Mouse (Mus musculus) kidney, adult 9 months (tissue): ENCODE data around the gene Rbfox2.

Experiments used
- DNase-seq: peaks from one replicate; pipeline ENCODE4 v3.0.0; 2022

Rbfox2 gene

DNA sequence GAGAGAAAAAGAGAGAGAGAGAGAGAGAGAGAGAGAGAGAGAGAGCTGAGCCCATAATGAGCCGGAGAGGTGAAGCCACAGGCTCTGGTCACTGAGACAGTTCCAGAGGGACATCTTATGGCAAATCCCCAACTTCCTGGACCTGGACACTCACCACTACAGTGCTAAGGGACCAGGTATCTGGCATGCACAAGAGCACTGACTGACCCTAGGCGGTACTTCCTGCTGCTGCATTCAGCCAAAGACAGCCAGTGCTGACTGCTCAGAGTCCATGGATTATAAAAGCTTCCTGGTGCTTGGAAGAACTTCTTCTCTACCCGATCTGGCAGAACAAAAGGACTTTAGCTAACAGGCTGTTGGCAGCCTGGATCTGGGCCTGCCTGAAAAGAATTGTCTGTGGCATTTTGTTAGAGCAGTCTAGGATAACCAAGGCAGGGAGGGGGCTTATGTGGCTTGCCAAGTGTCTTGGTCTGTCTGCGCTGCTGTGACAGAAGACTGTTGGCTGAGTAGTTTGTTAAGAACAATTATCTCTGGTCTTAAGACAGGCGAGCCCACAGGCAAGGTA lies 252.1 kb downstream of the Rbfox2 start:
- DNase-seq: no peak

DNA sequence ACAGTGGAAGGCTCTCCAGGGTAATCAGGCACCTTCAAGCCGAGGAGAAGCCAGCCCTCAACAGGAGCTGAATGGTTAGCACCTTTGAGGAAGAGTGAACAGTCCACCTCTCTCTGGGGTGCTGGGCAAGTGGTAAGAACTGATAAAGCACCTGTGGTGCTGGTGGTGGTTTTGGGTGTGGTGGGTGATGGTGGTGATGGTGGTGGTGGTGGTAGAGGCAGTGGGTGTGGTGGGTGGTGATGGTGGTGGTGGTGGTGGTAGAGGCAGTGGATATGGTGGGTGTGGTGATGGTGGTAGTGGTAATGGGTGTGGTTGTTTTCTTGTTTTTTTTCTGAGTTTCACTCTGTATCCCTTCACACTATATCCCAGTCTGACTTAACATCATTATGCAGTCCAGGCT lies 253.8 kb downstream of the Rbfox2 start:
- DNase-seq: no peak

DNA sequence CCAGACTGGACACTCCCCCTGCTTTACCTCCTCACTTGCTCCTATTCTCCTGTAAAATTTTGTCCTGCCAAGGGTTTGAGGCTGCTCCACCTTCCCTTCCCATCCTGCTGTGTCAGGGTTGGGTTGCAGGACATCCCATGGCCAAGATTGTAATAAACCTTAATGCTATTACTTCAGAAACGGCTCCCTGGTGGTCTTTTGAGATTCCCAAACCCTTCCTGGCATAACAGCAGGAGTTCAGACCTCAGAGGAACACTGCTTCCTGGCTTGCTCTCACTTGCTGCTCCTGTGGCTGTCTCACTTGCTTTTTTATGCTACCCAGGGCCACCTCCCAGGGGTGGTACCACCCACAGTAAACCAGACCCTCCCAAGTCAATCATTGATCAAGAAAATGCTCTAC lies 254.6 kb downstream of the Rbfox2 start:
- DNase-seq: no peak

DNA sequence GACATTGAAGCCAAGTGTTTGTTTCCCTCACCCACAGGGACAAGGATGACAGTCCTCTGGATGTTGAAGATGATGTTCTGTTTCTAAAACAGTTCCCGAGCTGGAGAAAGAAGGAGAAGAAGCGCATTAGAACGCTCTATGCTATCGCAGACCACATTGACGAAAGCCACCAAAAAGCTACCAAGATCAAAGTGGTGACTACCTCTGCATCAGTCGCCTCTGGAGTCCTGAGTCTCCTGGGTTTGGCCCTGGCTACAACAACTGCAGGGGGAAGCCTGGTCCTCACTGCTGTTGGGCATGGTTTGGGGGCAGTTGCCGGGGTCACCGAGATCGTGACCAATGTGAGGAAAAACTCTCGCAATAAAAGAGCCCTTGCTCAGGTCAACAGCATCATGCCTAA lies 256.2 kb downstream of the Rbfox2 start, which contains the start of gene Mb:
Mb (minus strand) TSS at position 101 of the 400 bp plus-strand sequence.
- no peak for DNase-seq

DNA sequence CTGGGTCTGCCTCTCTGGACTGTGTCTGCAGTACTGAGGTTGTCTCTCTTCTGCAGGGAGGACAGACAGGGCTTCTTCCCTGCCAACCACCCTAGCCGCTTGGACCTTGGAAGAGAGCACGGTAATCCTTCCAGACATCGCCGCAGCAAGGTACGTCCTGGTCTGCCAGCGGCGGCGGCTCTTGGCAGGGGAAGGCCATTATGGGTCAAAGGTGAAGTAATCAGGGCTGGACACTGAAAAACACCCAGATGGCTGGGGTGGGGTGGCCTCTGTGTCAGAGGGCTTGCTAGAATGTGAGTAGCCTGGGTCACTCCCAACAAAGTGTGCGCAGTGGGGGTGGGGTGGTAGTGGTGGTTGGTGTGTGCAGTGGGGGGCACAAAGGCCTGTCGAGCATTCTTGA lies 261.2 kb downstream of the Rbfox2 start:
- peak; percentile 52 for DNase-seq

DNA sequence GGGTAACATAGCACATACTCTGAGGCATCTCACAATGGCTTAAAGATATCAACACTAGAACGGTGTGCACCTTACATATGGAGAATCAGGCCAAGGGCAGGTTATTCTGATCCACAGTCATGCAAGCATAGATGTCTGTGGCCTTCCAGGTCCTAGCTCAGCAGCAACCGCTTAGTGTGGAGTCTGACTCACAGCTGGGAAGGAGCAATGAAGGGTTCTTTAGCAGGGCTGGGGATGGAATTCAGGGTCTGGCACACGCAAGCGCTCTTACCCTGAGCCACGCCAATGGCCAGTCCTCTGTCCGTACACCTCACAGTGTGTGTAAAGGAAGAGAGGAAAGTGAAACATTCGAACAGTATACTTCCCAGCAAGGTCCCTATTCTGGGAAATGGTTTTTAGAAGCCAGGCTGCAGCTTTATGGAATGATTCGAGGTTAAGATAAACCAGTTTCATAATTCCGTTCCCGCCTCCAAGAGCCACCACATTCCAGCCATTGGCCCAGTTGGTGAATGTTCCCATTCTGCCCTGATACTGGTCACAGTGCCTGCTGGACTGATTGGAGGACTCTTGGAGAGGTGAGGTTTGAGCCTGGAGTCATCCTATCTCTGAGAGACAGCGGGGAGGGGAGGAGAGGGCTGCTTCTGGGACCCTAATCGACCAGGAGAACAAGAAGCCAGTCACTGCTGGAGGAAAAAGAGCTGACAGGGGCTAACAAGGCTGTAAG lies 262.0 kb downstream of the Rbfox2 start, which contains the start of gene Apol6:
Apol6 (plus strand) TSS at position 133 of the 724 bp plus-strand sequence.
- no peak for DNase-seq

DNA sequence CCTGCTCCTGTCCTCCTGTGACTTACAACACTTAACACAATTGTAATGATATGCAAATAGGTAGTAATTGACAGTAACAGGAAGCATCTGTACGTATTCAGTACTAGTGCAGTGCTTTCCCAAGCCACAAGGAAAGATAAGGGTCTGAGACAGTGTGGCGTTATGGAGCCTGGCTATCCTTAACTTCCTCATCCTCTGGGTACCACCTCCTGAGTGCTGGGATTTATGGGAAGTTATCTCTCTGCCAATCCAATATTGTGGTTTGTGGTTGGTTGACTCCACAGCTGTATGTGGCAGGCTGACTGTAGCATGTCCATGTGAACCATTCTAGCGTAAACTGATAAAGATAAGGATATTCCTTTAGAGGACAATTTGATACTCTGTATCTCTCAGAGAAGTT lies 266.0 kb downstream of the Rbfox2 start:
- DNase-seq: no peak

DNA sequence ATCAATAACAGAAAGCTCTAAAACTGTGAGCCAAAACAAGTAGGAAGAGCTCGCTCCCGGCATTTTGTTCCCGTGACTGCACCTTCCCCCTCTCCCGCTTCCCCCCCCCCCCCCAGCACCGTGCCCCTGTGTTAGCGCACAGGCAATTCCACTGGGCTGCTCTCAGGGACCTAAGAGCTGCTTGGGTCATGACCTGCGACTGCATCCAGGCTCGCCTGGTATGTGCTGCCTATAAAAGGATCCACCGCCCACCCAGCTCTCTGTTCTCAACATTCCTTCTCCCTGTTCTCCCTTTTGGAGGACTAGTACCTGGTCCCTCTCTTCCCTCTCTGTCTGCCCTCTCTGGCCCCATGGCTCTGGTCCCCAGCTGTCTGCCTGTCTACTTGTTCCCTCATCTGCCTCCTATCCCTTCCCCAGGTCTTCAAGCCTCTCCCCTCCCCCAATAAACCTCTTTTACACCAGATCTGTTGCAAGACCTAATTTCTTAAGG lies 267.5 kb downstream of the Rbfox2 start:
- no peak for DNase-seq

DNA sequence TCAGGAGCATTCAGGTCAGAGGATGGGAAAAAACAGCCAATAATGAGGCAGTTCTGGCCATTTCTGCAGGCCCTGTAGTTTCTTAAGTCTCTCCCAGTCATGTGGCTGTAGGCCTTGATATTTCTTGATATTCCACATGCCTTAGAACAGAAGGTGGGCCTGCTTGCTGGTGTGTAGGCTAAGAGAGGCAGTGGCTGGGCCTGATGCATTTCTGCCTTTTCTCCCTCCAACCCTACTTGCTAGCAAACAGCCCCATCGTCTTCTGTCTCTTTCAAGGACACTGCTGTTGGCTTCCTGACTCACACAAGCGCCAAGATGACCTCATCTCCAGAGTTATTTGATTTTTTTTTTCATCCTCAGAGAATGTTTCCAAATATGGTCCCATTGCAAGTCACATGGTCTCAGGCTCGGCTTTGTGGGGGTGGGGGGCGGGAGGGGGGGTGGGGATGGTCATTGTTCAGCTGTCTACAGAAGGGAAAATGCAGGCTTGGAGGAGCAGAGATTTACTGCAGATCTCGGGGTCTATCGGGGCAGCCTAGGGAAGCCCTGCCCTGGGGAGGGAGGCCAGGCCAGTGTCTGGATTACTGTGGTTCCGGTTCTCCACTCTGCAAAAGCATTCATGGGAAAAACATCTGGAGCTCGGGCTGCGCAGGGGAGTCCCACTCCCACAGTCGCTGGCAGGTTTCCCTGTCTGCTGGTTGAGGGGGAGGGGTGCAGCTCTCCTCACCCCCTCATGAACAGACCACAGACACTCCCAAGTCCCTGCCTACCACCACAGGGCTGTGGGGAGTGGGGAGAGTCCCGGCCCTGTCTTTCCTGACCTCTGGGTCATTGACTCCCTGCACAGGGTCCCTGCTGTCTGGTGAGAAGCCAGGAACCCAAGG lies 269.3 kb downstream of the Rbfox2 start:
- peak; percentile 62 for DNase-seq

DNA sequence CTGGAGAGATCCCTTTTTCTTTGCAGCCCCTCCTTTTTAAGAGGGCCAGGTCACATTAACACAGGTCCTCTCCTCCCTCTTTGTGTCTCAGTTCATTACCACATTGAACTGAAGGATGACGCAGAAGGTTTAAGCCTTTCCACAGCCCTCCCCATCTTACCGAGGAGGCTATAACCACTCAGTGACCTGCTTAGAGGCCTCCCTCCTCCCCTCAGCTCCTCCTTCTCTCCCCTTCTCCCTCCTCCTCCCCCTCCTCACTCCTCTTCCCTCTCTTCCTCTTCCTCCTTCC lies 269.9 kb downstream of the Rbfox2 start:
- no peak for DNase-seq

DNA sequence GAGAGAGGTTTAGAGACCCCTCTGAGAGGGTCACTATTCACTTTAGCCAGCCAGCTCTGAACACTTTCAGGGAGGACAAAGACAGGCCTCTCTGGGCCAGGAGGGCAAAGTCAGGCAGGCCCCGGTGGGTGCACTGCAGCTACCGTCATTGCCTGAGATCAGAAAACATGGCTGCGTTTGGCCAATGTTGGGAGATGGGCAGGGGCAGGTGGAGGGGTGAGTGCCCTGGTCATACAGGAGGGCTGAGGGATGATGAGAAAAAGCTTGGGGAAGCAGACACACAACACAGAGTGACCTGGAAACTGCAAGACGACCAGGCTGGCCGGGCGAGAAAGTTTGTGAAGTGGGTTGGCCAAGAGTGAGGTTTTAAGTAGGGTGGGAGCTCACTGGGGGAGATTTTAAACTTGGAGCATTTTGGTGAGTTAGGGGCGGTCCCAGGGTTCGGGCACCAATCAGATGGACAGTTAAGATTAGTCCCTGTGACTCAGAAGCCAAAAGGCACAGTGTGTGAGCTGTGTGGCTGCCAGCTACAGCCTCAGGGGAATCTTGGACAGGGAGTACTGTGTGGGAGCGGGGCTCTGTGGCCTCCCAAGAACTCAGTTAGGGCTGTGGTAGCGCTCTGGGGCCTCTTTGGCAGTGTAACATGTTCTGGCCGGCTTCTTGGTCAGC lies 270.4 kb downstream of the Rbfox2 start:
- DNase-seq: peak; percentile 50

DNA sequence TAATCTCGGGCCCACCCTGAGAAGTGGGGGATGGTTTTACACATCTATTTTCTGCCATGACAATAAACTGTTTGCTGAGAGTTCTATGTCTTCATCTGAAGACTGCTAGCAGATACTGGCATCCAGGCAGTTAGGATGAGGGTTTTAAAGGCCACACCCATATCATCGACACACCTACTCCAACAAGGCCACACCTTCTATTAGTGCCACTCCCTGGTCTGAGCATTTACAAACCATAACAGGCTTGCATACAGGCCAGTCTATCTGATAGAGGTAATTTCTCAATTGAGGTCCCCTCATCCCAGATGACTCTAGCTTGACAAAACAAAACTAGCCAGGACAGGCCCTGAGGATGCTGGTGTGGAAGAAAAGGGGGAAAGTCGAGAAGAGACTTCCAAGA lies 271.2 kb downstream of the Rbfox2 start:
- no peak for DNase-seq

DNA sequence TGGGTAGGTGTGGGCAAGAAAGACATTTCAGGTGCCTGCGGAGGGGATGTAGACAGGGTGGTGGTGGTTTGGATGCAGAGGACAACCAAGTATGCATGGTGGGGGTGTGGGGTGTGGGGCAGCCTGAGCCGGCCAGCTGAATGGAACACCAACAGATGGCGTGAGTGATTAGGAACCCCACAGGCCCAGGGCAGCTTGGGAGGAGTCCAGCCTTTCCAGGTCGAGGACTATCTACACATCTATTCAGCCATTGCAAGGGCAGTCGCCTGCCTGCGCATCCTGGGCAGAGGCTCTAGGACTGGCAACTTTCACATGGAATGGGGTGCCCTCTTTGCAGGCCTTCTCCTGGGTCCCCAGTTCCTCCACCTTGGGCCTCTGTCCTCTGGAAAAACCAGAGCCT lies 272.3 kb downstream of the Rbfox2 start:
- DNase-seq: peak; percentile 14

DNA sequence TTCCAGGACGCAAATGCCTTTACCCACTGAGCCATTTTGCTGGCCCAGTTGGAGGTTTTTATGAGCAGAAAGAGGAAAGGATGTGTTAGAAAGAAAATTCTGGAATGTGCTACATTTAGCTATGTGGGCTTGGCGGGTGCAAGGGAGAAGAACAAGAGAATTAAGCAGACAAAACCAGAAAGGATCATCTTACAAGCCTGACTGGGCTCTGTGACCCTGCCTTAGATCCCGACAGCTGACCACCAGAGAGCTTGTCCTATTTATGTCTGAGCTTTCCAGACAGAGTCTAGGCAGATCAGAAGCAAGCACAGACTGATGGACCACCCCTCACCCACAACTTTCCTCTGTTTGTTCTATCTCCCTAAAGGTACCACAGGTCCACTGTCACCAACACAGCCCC lies 275.5 kb downstream of the Rbfox2 start:
- no peak for DNase-seq

DNA sequence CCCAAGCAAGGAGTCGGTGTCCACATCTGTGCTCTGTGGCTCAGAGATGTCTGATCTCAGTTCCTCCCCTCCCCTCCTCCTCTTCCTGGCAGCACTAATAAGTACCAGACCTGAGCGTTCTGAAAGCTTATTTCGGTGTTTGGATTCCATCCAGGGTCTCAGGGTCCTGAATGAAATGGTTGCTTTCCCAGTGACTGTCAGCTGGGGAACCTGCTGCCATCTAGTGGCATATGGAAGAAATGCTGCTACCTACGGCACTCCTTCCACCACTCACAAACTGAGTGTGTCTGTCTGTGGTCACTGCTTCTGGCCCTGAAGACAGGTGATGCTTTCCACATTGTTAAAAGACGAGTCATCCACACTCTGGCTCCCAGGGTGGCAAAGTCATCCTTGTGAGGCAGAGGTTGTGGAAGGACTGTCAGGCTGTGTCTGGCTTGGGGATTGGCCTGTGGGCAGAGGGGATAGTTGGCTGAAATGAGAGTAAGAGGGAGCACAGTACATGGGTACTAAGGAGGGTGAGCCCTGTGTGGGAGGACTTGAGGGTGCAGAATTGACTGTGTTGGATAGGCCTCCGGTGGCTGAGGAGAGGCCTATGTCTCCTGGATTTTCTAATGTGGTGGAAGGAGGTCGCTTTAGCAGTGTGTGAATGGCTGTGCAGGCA lies 277.3 kb downstream of the Rbfox2 start:
- DNase-seq: peak; percentile 70
